Mouse (Mus musculus) lung, adult 2 months (tissue): Measurements from ENCODE around the gene Tatdn2.

Source experiments
- CTCF ChIP-seq: fragments of 200-500 bp; IDR thresholded peaks from 2 replicates; pipeline ENCODE4 v1.5.1; 2011; ENCODE audit warnings: mild to moderate bottlenecking, low read length, control low read depth; ENCODE audit not compliant: insufficient read depth
- POLR2A ChIP-seq: fragments of 200-500 bp; IDR thresholded peaks from 2 replicates; pipeline ENCODE4 v1.6.1; 2011; ENCODE audit warnings: low read depth, mild to moderate bottlenecking, control low read depth, low read length, borderline replicate concordance; ENCODE audit errors: extremely low read depth

GRCm38 (mm10) chr6:113714797-113715196, 17.9 kb downstream of the Tatdn2 start:
- TF ChIP-seq CTCF (no peak), POLR2A (no peak)
